ENCODE assay signal across 8 mouse cellular contexts in genomic region chr9:47380361-47380760, GRCm38 (mm10).
"Had no signal": no experiment of that assay in that cellular context is flagged by ENCODE, and none has a peak within 500 bp of the region (broad histone marks: within the 10 kb centered on the region; RNA-seq: fewer than 3 reads in every experiment).

No protein-coding gene starts in this region.

- DNase-seq: liver, postnatal 0 days; lung, adult 2 months; lung, postnatal 14 days; lung, postnatal 36 days; right cerebral cortex, postnatal 14 days; thymus, adult 2 months; thymus, postnatal 25 days; thymus, postnatal 4 days had no signal
